Mouse (Mus musculus) bone marrow macrophage, adult 2 months (primary cell): ENCODE data around the gene Pawr. TPM values are rescaled to one million over a fixed set of nuclear protein-coding genes. Genes with fewer than 3 reads are reported as not detected.

Experiments
- H3K27ac ChIP-seq: 2 replicates; pipeline ENCODE4 v1.5.1; 2012; ENCODE audit warnings: low read depth, low read length; ENCODE audit not compliant: insufficient read depth
- H3K4me1 ChIP-seq: 2 replicates; pipeline ENCODE4 v1.6.1; 2012; ENCODE audit warnings: low read length; ENCODE audit not compliant: control insufficient read depth, insufficient read depth
- H3K4me3 ChIP-seq: 2 replicates; pipeline ENCODE4 v1.5.1; 2012; ENCODE audit warnings: mild to moderate bottlenecking, low read length, moderate library complexity; ENCODE audit not compliant: insufficient read depth
- CTCF ChIP-seq: IDR thresholded peaks from 2 replicates; pipeline ENCODE4 v1.5.1; 2012; ENCODE audit warnings: low read depth, mild to moderate bottlenecking, low read length, moderate library complexity
- POLR2A ChIP-seq: IDR thresholded peaks from 2 replicates; pipeline ENCODE4 v1.6.1; 2012; ENCODE audit warnings: mild to moderate bottlenecking, low read depth, low read length, borderline replicate concordance
- polyA plus RNA-seq: library from polyadenylated mRNA; stranded (reverse); fragments of >200 nt; gene quantifications from 2 replicates; pipeline ENCODE4 v1.2.4, GENCODE M21; 2012; ENCODE audit not compliant: missing spikeins, insufficient read depth, insufficient read length

Gene Pawr
- polyA plus RNA-seq, 1 experiment = not detected

DNA sequence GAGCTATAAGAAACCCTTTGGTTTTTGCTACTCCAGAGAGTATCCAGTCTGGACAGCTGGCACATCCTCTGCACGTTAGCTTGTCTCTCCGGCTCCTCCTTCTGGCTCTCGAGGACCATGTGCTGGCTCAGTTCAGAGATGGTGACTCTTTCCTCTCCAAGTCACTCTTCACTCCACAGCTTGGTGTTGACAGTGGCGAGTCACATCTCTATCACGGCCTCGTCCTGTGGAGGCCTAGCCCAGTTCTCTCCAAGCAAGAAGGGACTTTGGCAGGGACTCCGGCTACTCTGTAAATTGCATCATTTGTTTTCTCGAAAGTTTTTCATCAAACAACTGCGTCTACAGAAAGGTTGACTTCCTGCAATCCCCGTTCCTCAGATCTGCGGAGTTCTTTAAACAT is 116.5 kb downstream of the Pawr start:
- TF ChIP-seq POLR2A = no peak
- no peak for TF ChIP-seq CTCF
- no peak overlapping the region for H3K4me3 ChIP-seq
- no peak overlapping the region for H3K27ac ChIP-seq
- no peaks in the 10 kb centered on the region for H3K4me1 ChIP-seq

DNA sequence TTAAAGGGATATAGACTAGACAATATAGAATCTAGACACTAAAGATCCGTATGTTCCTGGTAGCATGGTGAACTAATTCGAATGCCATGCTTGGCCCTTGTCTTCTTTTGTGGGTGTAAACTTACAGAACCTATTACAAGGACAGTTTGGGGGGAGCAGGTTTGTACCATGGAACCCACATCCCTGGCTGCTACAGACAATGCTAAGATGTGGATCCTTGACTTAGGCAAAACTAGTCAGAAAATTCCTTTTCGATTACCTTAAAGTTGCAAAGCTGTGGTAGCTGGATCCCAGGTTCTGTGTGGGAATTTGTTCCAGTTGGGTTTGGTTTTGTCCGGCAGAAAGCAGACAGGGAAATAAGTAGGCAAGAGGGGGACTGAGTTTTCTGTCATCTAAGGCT is 118.5 kb downstream of the Pawr start:
- Histone ChIP-seq H3K4me1 (no peaks in the 10 kb centered on the region), H3K27ac (no peak overlapping the region), H3K4me3 (no peak overlapping the region)
- TF ChIP-seq POLR2A (no peak), CTCF (no peak)

DNA sequence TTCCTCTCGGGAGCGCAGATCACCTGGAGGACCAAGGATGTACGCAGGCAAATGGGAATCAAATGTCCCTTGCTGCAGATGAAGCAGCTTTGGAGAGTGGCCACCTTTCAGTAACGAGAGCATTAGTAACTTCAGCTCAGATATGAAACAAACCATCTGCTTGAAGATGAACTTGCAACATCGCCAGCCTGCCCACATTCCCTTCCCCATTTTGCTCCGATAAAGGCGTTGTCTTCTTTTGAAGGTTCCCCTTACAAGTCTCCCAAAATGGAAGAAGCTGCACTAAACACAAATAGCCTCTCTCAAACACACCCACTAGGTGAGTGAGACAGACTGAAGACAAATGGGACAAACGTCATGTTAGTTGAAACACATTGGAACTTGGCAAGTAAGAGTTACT is 119.6 kb downstream of the Pawr start:
- H3K4me1 ChIP-seq = no peaks in the 10 kb centered on the region
- no peak overlapping the region for H3K4me3 ChIP-seq
- H3K27ac ChIP-seq = no peak overlapping the region

DNA sequence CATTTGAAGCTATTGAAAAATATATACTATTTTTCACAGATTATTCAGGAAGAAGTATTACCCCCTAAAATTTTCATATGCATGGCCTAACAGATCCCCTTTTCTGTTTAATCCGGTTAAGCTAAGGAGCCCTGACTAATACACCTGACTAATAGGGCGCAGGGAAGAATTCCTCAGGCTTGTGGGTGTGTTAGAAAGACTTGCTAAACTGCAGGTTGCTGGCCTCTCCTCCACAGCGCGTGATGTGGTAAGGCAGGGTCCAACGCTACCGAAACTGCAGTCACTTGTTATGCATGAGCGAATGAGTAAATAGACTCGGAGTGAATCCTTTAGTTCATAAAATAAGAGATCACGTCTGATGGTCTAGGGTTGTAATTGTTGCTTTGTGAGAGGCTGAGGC is 120.5 kb downstream of the Pawr start:
- H3K27ac ChIP-seq = no peak overlapping the region
- TF ChIP-seq CTCF = no peak
- no peak for TF ChIP-seq POLR2A
- no peak overlapping the region for H3K4me3 ChIP-seq

More for the DNA sequence above, 119.6 kb downstream of the Pawr start:
- TF ChIP-seq CTCF (no peak), POLR2A (no peak)

DNA sequence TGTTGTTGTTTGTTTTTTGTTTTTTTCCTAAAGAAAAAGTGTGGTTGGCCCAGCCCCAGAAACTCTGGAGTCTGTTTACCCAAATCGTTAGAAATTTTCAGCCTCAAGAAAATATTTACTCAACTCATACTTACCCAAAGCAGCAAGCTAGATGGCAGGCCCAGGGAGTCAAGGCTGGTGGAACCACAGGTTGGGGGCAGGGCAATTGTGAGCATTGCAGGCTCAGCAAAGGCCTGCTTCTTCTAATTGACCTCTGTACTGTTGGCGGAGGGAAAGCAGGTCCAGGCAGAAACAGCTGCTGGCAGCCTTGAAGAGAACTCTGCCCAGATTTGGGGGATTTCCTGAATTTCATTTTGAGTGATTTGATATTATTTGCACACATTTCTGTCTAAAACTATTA is 121.6 kb downstream of the Pawr start:
- Histone ChIP-seq H3K4me3 (no peak overlapping the region), H3K27ac (no peak overlapping the region), H3K4me1 (no peaks in the 10 kb centered on the region)
- TF ChIP-seq POLR2A (no peak), CTCF (no peak)

More for the DNA sequence above, 120.5 kb downstream of the Pawr start:
- no peaks in the 10 kb centered on the region for H3K4me1 ChIP-seq

DNA sequence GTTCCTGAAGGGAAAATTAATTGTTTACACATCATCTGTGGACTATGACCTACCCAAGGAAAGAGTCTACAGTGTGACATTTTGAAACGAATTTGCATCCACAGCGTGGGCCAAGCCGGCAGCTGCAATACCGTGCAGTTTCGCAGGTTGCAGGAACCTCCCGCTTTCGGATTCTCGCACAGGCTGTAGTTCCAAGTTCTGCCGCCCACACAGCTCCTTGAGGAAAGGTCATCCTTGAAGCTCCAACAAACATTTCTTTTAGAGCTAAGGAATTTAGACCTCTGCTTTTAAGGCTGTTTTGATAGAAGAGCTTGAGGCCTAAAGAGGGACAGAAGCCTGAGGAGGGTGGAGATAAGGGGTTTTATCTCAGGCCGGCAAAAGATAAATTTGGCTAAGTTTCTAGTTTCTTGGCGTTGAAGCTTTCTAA is 122.8 kb downstream of the Pawr start:
- H3K27ac ChIP-seq = no peak overlapping the region
- no peaks in the 10 kb centered on the region for H3K4me1 ChIP-seq
- no peak for TF ChIP-seq CTCF
- TF ChIP-seq POLR2A = no peak
- no peak overlapping the region for H3K4me3 ChIP-seq

DNA sequence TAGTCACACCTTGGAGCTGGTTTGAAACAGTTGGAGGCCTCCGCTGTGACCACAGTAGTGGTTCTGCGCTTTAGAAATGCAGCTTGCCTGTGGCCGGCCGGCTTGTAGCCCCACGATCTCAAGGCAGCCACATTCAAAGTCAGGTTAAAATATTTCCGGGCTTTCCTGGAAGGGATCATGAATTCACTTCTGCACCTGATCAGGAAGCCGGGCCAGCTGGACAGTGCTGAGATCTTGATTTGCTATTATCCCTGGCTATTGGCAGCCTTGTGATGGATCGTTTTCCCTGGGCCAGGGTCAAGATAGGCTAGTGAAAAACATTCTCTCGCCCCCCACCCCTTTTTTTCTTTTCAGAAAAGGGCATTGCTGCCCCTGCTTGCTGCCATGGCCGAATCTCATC is 123.3 kb downstream of the Pawr start:
- no peak for TF ChIP-seq CTCF
- no peak for TF ChIP-seq POLR2A
- Histone ChIP-seq H3K27ac (no peak overlapping the region), H3K4me1 (no peaks in the 10 kb centered on the region)

GRCm38 (mm10) chr10:108455883-108456282 is 124.0 kb downstream of the Pawr start:
- Histone ChIP-seq H3K4me3 (no peak overlapping the region), H3K4me1 (no peaks in the 10 kb centered on the region), H3K27ac (no peak overlapping the region)
- TF ChIP-seq CTCF = no peak
- no peak for TF ChIP-seq POLR2A

More for the DNA sequence above, 123.3 kb downstream of the Pawr start:
- no peak overlapping the region for H3K4me3 ChIP-seq

DNA sequence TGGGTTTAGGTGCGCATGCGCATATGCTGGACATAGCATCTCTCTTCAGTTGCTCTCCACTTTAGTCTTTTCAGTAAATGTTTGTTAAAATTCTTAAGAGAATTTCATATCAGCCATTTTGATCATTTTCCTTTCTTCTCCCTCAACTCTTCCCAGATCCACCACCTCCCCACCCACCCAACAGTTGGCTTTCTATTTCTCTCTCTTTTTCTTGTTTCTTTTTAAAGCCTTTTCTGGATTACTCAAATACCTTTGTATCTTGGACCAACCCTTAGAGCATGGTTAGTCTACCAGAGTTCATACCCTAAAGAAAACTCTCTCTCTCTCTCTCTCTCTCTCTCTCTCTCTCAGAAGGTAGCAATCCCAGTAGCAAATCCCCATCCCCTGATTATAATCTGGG is 125.1 kb downstream of the Pawr start:
- Histone ChIP-seq H3K27ac (no peak overlapping the region), H3K4me1 (no peaks in the 10 kb centered on the region), H3K4me3 (no peak overlapping the region)
- no peak for TF ChIP-seq POLR2A
- TF ChIP-seq CTCF = no peak

DNA sequence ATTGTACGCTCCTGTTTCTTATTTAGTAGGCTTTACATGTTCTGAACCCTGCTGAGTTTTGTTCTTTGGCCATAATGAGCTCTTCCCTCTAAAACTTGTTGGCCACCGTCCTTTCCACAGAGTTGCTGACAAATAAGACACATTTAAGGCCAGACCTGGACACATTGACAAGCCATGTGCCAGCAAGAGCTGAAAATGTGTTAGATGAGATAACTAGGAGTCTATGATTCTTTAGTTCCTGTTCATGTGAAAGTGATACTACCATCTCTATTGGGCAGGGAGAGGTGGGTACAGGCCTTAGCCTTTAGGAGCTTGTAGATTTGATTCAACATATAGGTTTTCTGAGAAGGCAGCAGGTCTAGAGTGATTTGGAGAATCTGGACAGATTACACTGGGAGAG is 129.9 kb downstream of the Pawr start:
- Histone ChIP-seq H3K27ac (no peak overlapping the region), H3K4me1 (no peaks in the 10 kb centered on the region), H3K4me3 (no peak overlapping the region)
- no peak for TF ChIP-seq POLR2A
- TF ChIP-seq CTCF = no peak

Other genes starting within 250 kb of the Pawr start
- gene Ppp1r12a, start 169.9 kb upstream of the Pawr start, polyA plus RNA-seq = 84.8 and 101 TPM in 2 replicates